Mouse (Mus musculus): ENCODE results near the gene Wdr90. TPM values are rescaled to one million over a fixed set of nuclear protein-coding genes. Genes with fewer than 3 reads are reported as not detected.

The Wdr90 gene
- total RNA-seq, 2 experiments from 2014 or later = 21.2 to 36.6 TPM

Small RNA genes lying within 50 kb of the gene (microRNA-seq; reads per million reads assigned to microRNA genes)
- gene Mir3082 = 4.3 reads per million, percentile 12 among the genes with 10 or more reads in this experiment

Other genes with a start within 250 kb of the Wdr90 start
- gene Gng13, start 144.3 kb downstream of the Wdr90 start, total RNA-seq (2021) = 100 to 1,000 TPM; 154 to 195 TPM
- gene Chtf18, start 134.1 kb downstream of the Wdr90 start, total RNA-seq (2021) = 1 to 10 TPM; 2.9 to 3.7 TPM
- 10 to 100 TPM; 49.5 to 58.9 TPM for gene Rpusd1, start 133.8 kb downstream of the Wdr90 start, total RNA-seq (2021)
- under 1 TPM; 0.35 to 0.39 TPM for gene Mslnl, start 125.5 kb downstream of the Wdr90 start, total RNA-seq (2021)
- 1 to 10 TPM; 1.5 to 4.7 TPM for gene Msln, start 107.1 kb downstream of the Wdr90 start, total RNA-seq (2021)
- 10 to 100 TPM; 29.5 to 42.9 TPM for gene Narfl, start 87.7 kb downstream of the Wdr90 start, total RNA-seq (2021)
- gene Haghl, start 75.8 kb downstream of the Wdr90 start, total RNA-seq (2021) = 100 to 1,000 TPM; 114 to 117 TPM
- gene Ccdc78, start 74.9 kb downstream of the Wdr90 start, total RNA-seq (2021) = not detected
- gene Fam173a, start 68.6 kb downstream of the Wdr90 start, total RNA-seq (2021) = 10 to 100 TPM; 81.2 to 81.7 TPM
- gene AC134908.4, start 65.8 kb downstream of the Wdr90 start, total RNA-seq (2021) = under 1 TPM in 1 of 2 experiments, not detected in 1; 0.52 TPM
- 10 to 100 TPM; 80.7 to 96.2 TPM for gene Metrn, start 64.4 kb downstream of the Wdr90 start, total RNA-seq (2021)
- gene Fbxl16, start 52.4 kb downstream of the Wdr90 start, total RNA-seq (2021) = 100 to 1,000 TPM; 668 to 710 TPM
- gene Wdr24, start 37.9 kb downstream of the Wdr90 start, total RNA-seq (2021) = 10 to 100 TPM; 23.9 to 26.5 TPM
- 10 to 100 TPM; 54.1 to 58.7 TPM for gene Jmjd8, start 32.6 kb downstream of the Wdr90 start, total RNA-seq (2021)
- 100 to 1,000 TPM; 171 to 188 TPM for gene Stub1, start 28.1 kb downstream of the Wdr90 start, total RNA-seq (2021)
- 10 to 100 TPM; 47.5 to 54.0 TPM for gene Rhbdl1, start 24.2 kb downstream of the Wdr90 start, total RNA-seq (2021)
- 10 to 100 TPM; 22.0 to 24.9 TPM for gene Gm20683, start 19.7 kb downstream of the Wdr90 start, total RNA-seq (2021)
- 10 to 100 TPM; 73.7 to 86.7 TPM for gene Rhot2, start 16.6 kb downstream of the Wdr90 start, total RNA-seq (2021)
- gene Mcrip2, start 7.3 kb upstream of the Wdr90 start, total RNA-seq (2021) = 10 to 100 TPM; 23.5 to 29.8 TPM
- 10 to 100 TPM; 33.3 to 36.4 TPM for gene Mettl26, start 13.6 kb upstream of the Wdr90 start, total RNA-seq (2021)
- gene Wfikkn1, start 19.4 kb upstream of the Wdr90 start, total RNA-seq (2021) = 1 to 10 TPM; 1.4 to 1.5 TPM
- 10 to 100 TPM; 46.1 to 58.0 TPM for gene Rab40c, start 58.2 kb upstream of the Wdr90 start, total RNA-seq (2021)
- gene Pigq, start 83.4 kb upstream of the Wdr90 start, total RNA-seq (2021) = 100 to 1,000 TPM; 106 to 120 TPM
- under 1 TPM in 1 of 2 experiments, not detected in 1; 0.30 TPM for gene Nhlrc4, start 83.5 kb upstream of the Wdr90 start, total RNA-seq (2021)
- gene A930017K11Rik, start 91.1 kb upstream of the Wdr90 start, total RNA-seq (2021) = under 1 TPM; 0.41 to 0.59 TPM
- gene Capn15, start 124.3 kb upstream of the Wdr90 start, total RNA-seq (2021) = 10 to 100 TPM; 40.8 to 58.4 TPM
- 100 to 1,000 TPM in 1 of 2 experiments, 10 to 100 TPM in 1; 98.8 to 117 TPM for gene Rab11fip3, start 208.1 kb upstream of the Wdr90 start, total RNA-seq (2021)
- 10 to 100 TPM; 27.3 to 32.1 TPM for gene Decr2, start 228.8 kb upstream of the Wdr90 start, total RNA-seq (2021)
- 1 to 10 TPM; 3.5 to 4.4 TPM for gene Nme4, start 234.1 kb upstream of the Wdr90 start, total RNA-seq (2021)

All from left cerebral cortex, postnatal 36 days (tissue).